Mouse (Mus musculus): ENCODE measurements at regions not wholly inside any gene's neighbourhood (a gene's known extent, or its start where the extent isn't known, plus 50 kb on each side); places are given as distances from the start of the nearest gene placed in this dataset.

DNA sequence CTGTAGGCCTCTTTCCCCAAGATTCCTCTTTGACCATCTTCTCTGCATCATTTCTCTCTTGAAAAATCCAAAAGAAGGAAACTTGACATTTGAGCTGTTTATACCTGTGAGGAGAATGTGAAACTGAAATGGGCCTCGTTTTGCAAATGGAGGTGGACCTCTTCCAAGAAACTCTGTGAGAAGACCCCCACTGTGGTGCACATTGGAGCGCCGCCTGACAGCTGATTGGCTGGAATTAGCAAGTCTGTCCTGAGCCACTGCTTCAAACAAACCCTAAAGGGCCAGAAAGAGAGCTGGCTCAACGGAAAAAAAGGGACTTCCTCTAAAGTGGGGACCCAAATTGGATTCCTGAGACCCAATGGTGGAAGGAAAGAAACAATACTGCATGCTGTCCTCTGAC lies 250.9 kb upstream of the Trpc7 start:
- H3K9me3 ChIP-seq, result no peaks in the 10 kb centered on the region
- DNase-seq (ENCODE audit: extremely low spot score, low spot score), result no peak
- H3K36me3 ChIP-seq (replicated peaks), result no peaks in the 10 kb centered on the region
- H3K27ac ChIP-seq, result 0 out of 2 replicates have a peak overlapping the region, but pooled peaks have one; percentile 73
- WGBS, result 36% methylated on average over 4 of the region's 4 CpGs
- H3K4me1 ChIP-seq, result peaks cover 24% of the 10 kb centered on the region
- no peak overlapping the region for H3K4me3 ChIP-seq
- H3K27me3 ChIP-seq (ENCODE audit: poor library complexity, severe bottlenecking), result peaks cover 16% of the 10 kb centered on the region

DNA sequence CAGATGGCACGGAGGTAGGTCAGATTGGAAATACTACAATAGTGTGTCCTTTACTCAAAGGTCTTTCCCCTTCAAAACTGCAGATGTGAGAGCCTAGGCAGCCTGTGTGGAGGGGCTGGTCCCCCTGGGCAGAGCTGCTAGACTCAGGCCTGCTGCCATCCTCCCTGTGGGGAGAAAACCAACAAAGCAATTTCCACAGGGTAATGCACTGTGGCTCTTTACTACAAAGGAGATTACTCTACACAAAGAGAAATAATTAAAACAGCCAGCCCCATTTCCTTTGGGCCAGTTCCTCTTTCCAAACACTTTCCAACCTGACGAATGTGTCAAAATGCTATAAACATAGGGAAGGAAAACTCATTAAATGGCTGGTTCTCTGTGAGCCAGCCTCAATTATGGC lies 250.0 kb upstream of the Trpc7 start:
- WGBS, result 21% methylated on average over 2 of the region's 2 CpGs
- no peaks in the 10 kb centered on the region for H3K9me3 ChIP-seq
- H3K27ac ChIP-seq, result peak overlapping the region; percentile 73
- peak; percentile 24 for DNase-seq (ENCODE audit: extremely low spot score, low spot score)
- peaks cover 16% of the 10 kb centered on the region for H3K27me3 ChIP-seq (ENCODE audit: poor library complexity, severe bottlenecking)
- H3K4me3 ChIP-seq, result no peak overlapping the region
- H3K4me1 ChIP-seq, result peaks cover 28% of the 10 kb centered on the region
- no peaks in the 10 kb centered on the region for H3K36me3 ChIP-seq (replicated peaks)

DNA sequence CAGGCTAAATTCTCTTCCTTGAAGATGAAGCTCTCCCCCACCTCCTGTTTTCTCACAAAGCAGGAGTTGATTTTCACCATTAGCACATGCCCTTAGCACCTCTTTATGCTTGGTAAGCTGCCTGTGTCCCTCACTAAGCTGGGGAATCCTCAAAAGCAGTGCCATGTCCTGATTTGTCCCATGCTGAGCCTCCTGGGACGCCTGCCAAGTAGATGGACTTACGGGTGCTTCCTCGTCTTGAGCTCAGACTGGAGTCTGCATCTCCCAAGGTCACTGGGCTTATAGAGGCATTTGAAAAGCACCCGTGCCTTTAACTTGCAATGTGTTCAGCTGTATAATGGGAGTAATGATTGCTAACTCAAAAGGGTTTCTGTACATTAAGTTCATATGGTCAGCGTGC lies 247.1 kb upstream of the Trpc7 start:
- peaks cover 16% of the 10 kb centered on the region for H3K27me3 ChIP-seq (ENCODE audit: poor library complexity, severe bottlenecking)
- no peaks in the 10 kb centered on the region for H3K36me3 ChIP-seq (replicated peaks)
- peak overlapping the region; percentile 40; the same call in 1 of the 2 replicates for H3K27ac ChIP-seq
- H3K4me1 ChIP-seq, result peaks cover 28% of the 10 kb centered on the region
- no peak overlapping the region for H3K4me3 ChIP-seq
- H3K9me3 ChIP-seq, result no peaks in the 10 kb centered on the region
- 83% methylated on average over 5 of the region's 5 CpGs for WGBS
- DNase-seq (ENCODE audit: extremely low spot score, low spot score), result no peak

DNA sequence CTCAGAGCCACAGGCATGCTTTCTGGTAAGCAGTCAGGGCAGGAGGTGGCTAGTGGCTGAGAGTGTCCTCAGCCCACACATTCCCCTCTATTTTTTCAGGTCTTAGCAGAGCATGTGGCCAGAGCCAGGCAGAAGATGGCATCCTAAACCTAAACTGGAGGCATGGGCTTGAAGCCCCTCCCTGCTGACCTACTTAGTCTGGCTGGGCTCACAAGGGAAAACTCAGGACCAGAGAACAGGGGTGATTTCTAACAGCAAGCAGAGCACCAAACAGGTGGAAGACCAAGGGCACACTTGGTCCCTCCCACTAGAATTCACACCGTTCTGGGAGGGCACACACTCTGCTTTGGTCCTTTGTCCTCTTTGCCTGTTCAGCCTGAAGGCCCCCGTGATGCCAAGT lies 246.6 kb upstream of the Trpc7 start:
- Histone ChIP-seq H3K9me3 (no peaks in the 10 kb centered on the region), H3K27ac (peak overlapping the region; percentile 40; the same call in 1 of the 2 replicates), H3K27me3 (ENCODE audit: poor library complexity, severe bottlenecking) (peaks cover 16% of the 10 kb centered on the region), H3K36me3 (replicated peaks) (no peaks in the 10 kb centered on the region), H3K4me1 (peaks cover 28% of the 10 kb centered on the region), H3K4me3 (no peak overlapping the region)
- WGBS, result 36% methylated on average over 2 of the region's 2 CpGs
- no peak for DNase-seq (ENCODE audit: extremely low spot score, low spot score)

DNA sequence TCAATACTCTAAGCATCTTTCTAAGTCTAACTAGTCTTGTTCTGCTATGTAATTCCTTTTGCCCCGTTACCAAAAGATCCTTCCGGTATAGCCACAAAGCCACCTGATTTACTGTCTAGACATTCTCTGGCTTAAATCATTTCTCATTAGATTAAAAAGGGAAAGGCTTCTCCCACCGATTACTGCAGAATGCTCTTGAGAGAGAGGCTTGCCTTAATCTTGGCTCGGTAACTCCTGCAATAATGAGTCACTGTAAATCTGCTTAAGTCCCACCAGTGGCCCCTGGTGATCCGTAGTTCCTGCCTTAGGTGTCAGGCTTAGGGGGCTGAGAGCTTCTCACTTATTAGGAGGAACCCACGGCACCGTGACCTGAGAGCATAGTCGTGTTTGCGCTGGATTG lies 220.1 kb upstream of the Trpc7 start:
- Histone ChIP-seq H3K9me3 (no peaks in the 10 kb centered on the region), H3K36me3 (replicated peaks) (no peaks in the 10 kb centered on the region), H3K27ac (no peak overlapping the region), H3K4me1 (no peaks in the 10 kb centered on the region), H3K27me3 (ENCODE audit: poor library complexity, severe bottlenecking) (no peaks in the 10 kb centered on the region), H3K4me3 (no peak overlapping the region)
- 59% methylated on average over 9 of the region's 9 CpGs for WGBS
- DNase-seq (ENCODE audit: extremely low spot score, low spot score), result no peak

DNA sequence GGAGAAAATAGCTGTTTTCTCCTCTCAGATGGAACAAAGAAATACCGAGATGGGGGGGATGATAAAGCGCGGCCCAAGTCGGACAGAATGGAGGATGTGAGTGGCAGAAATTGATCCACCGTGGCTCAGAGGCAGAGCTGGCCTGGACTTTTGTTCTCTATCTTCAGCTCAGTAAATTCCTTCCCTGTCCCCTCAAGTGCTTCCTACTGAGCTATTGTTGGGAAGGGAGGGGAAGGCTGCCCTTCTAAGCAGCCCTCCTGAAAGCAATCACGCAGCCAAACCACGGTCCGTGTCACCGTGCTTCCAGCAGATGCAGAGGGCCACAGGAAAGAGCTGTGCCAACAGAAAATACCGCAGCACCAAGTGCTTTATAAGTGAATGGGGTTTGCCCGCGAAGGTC lies 212.2 kb upstream of the Trpc7 start:
- Histone ChIP-seq H3K4me3 (peak overlapping the region; percentile 31), H3K27ac (peak overlapping the region; percentile 80), H3K36me3 (replicated peaks) (no peaks in the 10 kb centered on the region), H3K27me3 (ENCODE audit: poor library complexity, severe bottlenecking) (peaks cover 18% of the 10 kb centered on the region), H3K4me1 (peaks cover 19% of the 10 kb centered on the region), H3K9me3 (no peaks in the 10 kb centered on the region)
- WGBS, result under 1% methylated on average over 12 of the region's 12 CpGs
- DNase-seq (ENCODE audit: extremely low spot score, low spot score), result peak; percentile 34

- Histone ChIP-seq H3K9me3 (no peaks in the 10 kb centered on the region), H3K4me3 (no peak overlapping the region), H3K27me3 (ENCODE audit: poor library complexity, severe bottlenecking) (no peaks in the 10 kb centered on the region), H3K36me3 (replicated peaks) (no peaks in the 10 kb centered on the region), H3K27ac (no peak overlapping the region), H3K4me1 (peaks cover 10% of the 10 kb centered on the region)
- WGBS, result 93% methylated on average over 7 of the region's 7 CpGs
- DNase-seq (ENCODE audit: extremely low spot score, low spot score), result no peak
These were observed 203.8 kb upstream of the Trpc7 start for GRCm38 (mm10) chr13:57099601-57100000.

- Histone ChIP-seq H3K27me3 (ENCODE audit: poor library complexity, severe bottlenecking) (no peaks in the 10 kb centered on the region), H3K9me3 (no peaks in the 10 kb centered on the region), H3K36me3 (replicated peaks) (no peaks in the 10 kb centered on the region), H3K4me3 (no peak overlapping the region), H3K4me1 (no peaks in the 10 kb centered on the region), H3K27ac (no peak overlapping the region)
- 92% methylated on average over 8 of the region's 8 CpGs for WGBS
- no peak for DNase-seq (ENCODE audit: extremely low spot score, low spot score)
These were observed 196.1 kb upstream of the Trpc7 start for GRCm38 (mm10) chr13:57091886-57092285.

- Histone ChIP-seq H3K36me3 (replicated peaks) (no peaks in the 10 kb centered on the region), H3K27me3 (ENCODE audit: poor library complexity, severe bottlenecking) (no peaks in the 10 kb centered on the region), H3K9me3 (no peaks in the 10 kb centered on the region), H3K4me1 (no peaks in the 10 kb centered on the region), H3K4me3 (no peak overlapping the region), H3K27ac (no peak overlapping the region)
- no peak for DNase-seq (ENCODE audit: extremely low spot score, low spot score)
- 89% methylated on average over 13 of the region's 13 CpGs for WGBS
These were observed 193.7 kb upstream of the Trpc7 start for GRCm38 (mm10) chr13:57089381-57090075.

GRCm38 (mm10) chr13:57087966-57088365 lies 192.2 kb upstream of the Trpc7 start:
- no peak overlapping the region for H3K4me3 ChIP-seq
- no peaks in the 10 kb centered on the region for H3K27me3 ChIP-seq (ENCODE audit: poor library complexity, severe bottlenecking)
- no peaks in the 10 kb centered on the region for H3K36me3 ChIP-seq (replicated peaks)
- no peaks in the 10 kb centered on the region for H3K9me3 ChIP-seq
- WGBS, result 90% methylated on average over 6 of the region's 6 CpGs
- no peak overlapping the region for H3K27ac ChIP-seq
- DNase-seq (ENCODE audit: extremely low spot score, low spot score), result no peak
- H3K4me1 ChIP-seq, result no peaks in the 10 kb centered on the region

GRCm38 (mm10) chr13:57087398-57087797 lies 191.6 kb upstream of the Trpc7 start:
- Histone ChIP-seq H3K4me3 (no peak overlapping the region), H3K27ac (no peak overlapping the region), H3K4me1 (no peaks in the 10 kb centered on the region), H3K27me3 (ENCODE audit: poor library complexity, severe bottlenecking) (no peaks in the 10 kb centered on the region), H3K36me3 (replicated peaks) (no peaks in the 10 kb centered on the region), H3K9me3 (no peaks in the 10 kb centered on the region)
- WGBS, result 85% methylated on average over 5 of the region's 5 CpGs
- DNase-seq (ENCODE audit: extremely low spot score, low spot score), result no peak

GRCm38 (mm10) chr13:57083751-57084150 lies 188.0 kb upstream of the Trpc7 start:
- H3K9me3 ChIP-seq, result no peaks in the 10 kb centered on the region

DNA sequence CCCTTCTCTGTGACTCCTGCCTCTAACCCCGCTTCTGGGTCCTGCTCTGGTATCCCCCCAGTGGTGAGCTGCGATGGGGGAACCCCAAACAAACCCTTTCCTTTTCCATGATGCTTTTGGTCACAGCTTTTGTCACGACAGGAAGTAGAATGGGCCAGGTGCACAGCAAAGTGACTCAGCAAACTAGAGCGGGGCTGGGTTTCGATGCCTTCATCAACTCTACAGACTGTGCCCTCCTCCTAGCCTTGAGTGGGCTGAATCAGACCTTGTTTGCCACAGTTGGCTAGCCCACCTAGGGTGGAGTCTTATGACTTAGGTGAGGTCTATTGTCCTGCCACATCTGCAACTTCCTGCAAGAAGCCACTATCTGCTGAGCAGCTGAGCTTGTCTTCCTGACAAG lies 174.7 kb upstream of the Trpc7 start:
- Histone ChIP-seq H3K4me3 (no peak overlapping the region), H3K9me3 (peaks cover 5% of the 10 kb centered on the region; the same call in 1 of the 2 replicates), H3K36me3 (replicated peaks) (no peaks in the 10 kb centered on the region), H3K27ac (no peak overlapping the region), H3K27me3 (ENCODE audit: poor library complexity, severe bottlenecking) (no peaks in the 10 kb centered on the region), H3K4me1 (no peaks in the 10 kb centered on the region)
- WGBS, result 87% methylated on average over 5 of the region's 5 CpGs
- no peak for DNase-seq (ENCODE audit: extremely low spot score, low spot score)

More at GRCm38 (mm10) chr13:57083751-57084150, 188.0 kb upstream of the Trpc7 start:
- peaks cover 3% of the 10 kb centered on the region; the same call in 1 of the 2 replicates for H3K4me1 ChIP-seq
- 84% methylated on average over 5 of the region's 5 CpGs for WGBS
- no peak for DNase-seq (ENCODE audit: extremely low spot score, low spot score)
- no peak overlapping the region for H3K4me3 ChIP-seq
- H3K36me3 ChIP-seq (replicated peaks), result no peaks in the 10 kb centered on the region
- H3K27ac ChIP-seq, result no peak overlapping the region
- no peaks in the 10 kb centered on the region for H3K27me3 ChIP-seq (ENCODE audit: poor library complexity, severe bottlenecking)
